Mouse (Mus musculus) stomach, postnatal 0 days (tissue): ENCODE data around the gene Ormdl3.

Source experiments
- CTCF ChIP-seq: IDR thresholded peaks from 2 replicates; pipeline ENCODE4 v1.5.1; 2016; ENCODE audit warnings: antibody characterized with exemption, low read depth, mild to moderate bottlenecking, moderate library complexity
- EP300 ChIP-seq: optimal IDR thresholded peaks from 2 replicates; pipeline ENCODE3; 2016; ENCODE audit warnings: antibody characterized with exemption

- TF ChIP-seq CTCF: no peak
- no peak for TF ChIP-seq EP300
These were observed 2.5 kb downstream of the Ormdl3 start for GRCm38 (mm10) chr11:98584629-98585177.
